Mouse (Mus musculus) thymus, postnatal 25 days (tissue): ENCODE results near the gene Mdn1.
A peak's percentile ranks its signal among the peaks of the same experiment; 100 is the strongest.

Source experiments
- DNase-seq: peaks from one replicate; pipeline ENCODE4 v3.0.0; 2022

Mdn1 gene

DNA sequence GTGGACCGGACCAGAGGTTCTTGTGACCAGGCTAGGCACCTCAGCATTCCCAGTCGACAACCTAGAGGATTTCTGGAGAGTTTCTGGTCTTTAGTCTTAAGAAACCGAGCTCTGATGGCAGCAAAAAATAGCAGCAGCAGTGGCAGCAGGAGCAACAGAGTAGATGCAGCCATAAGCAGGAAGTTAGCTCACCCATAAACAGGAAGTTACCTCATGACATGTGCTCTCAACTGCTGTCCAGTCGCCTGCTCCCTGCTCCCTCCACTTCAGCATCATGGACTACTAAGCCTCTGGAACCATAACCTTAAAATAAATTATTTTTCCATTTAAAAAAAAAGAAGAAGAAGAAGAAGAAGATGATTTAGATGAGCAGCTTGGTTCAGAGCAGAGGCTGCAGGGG lies 132.1 kb downstream of the Mdn1 start:
- no peak for DNase-seq

DNA sequence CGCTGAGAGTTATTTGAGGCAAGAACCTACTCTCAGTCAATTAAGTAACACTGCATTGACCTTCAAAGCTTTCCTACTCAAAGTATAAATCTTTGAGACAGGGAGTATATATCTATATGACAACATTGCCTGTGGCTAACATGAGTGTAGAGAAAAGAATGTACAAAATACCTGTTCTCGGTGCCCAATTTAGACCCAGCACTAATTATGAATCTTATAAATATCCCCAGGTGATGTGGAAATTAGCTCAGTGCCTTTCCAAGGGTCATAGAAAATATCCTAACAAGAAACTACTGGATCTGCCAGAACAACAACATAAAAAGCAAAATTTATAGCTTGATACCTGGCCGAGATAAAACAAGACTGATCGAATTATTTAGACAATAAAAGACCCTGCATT lies 142.1 kb downstream of the Mdn1 start:
- DNase-seq: no peak

DNA sequence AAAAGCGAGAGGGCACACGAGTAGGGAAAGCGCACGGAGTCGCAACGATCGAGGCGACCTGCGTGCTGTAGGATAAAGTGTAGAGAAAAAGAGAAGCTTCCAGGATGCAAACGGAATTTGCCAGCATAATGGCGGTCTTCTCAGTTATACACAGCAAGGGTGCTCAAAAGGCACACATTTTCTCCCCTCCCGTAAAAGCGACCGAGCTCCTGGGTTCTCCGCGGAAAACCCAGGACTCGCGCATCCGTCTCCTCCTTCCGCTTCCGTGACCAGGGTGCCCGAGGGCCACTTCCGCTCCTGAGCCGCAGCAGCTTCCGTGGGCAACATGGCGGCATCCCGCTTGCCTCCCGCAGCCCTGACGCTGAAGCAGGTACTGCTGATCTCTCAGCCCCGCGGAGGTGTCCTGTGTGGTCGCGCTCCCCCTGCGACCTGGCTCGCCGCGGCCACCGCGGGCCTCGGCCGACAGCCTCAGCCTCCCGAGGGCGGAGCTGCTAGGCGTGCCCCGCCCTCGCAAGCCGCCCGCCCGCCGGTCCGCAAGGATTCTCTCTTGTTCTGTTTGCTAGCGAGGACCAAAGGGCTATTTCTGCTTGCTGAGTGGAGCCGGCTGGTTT lies 143.2 kb downstream of the Mdn1 start, which contains the start of gene Lyrm2:
TSS of gene Lyrm2 (plus strand) at position 288 of the 611 bp plus-strand sequence.
- DNase-seq: peak; percentile 85

DNA sequence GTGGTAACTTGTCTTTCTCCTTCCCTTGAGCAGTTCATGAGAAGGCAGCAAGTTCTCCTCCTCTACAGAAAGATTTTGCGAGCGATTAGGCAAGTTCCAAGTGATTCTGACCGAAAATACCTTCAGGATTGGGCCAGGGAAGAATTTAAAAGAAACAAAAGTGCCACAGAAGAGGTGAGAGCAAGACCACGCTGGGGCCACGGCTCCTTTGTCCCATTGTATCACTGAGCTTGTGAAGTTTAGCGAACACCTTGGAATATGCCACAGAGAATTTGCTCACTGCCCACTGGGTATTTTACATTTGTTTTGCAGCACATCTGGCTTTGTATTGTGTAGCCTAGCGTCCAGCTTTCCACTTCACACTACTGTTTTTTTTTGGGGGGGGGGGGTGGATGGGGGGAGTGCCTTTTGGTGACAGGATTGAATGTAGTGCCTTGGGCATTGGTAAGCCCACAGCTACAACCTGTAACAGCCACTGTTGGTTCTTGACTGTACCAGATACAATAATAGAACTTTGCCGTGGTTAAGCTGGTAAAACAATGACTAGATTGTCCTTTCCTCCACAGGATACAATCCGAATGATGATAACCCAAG lies 143.8 kb downstream of the Mdn1 start:
- DNase-seq: no peak

DNA sequence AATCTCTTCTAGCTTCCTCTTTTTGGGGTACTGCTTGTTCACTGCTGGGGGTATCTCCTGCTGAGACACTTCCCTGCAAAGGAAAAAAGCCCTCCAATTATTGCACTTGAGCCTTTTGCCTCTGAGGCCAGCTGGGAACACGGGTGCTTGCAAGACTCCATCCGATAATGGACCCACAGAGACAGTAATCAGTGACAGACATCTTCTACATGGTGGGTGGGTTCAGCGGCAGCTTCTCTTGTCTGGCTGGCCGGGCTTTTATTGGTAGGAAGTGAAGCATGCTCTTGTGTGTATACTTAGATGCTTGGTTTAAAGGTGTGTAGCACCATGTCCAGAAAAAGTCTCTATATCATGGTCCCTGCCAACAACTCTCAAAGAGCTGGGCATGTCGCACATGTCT lies 160.6 kb downstream of the Mdn1 start:
- DNase-seq: no peak

DNA sequence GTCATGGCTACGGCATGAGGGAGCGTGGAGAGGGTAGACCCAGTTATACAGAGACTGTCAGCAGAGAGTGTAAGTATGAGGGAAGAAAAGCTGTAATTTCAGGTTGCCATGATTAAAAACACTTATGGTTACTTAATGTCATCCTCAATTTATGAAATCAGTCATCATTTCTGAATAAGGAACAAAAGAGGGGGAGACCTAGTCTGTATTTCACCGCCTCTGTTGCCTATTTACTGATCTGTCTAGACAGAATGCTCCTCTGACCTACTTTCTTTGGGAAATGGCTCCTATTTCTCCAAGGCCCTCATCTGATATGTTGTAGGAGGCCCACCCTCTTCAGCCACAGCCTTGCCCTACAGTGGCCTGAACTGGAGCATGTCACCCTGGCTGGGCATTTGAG lies 163.8 kb downstream of the Mdn1 start:
- DNase-seq: no peak

DNA sequence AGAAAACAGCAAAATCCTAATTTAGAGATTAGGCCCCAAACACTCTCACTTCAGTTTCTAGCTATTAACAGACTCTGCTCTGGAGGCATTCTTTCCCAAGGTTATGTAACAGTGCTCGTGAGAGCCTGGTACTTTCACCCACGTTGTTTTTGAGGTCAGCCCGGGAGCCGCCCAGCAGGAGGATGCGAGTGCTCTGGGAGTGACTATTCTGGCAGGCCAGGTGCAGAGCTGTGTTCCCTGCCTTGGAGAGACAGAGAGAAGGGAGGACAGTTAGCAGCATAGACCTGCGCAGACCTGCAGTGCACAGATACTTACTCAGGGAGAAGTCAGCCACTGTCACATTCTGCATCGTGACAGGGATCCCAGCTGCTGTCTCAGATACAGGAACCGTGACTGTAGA lies 167.3 kb downstream of the Mdn1 start:
- no peak for DNase-seq
